Mouse (Mus musculus) c-Kit-positive CD71-negative TER-119-negative erythroid progenitor cells, embryonic 14.5 days (primary cell): ENCODE results near the gene Ttc4.

Source experiments
- DNase-seq: peaks from one replicate; pipeline ENCODE4 v3.0.0-alpha.2; 2013; ENCODE audit warnings: low read depth

The Ttc4 gene

DNA sequence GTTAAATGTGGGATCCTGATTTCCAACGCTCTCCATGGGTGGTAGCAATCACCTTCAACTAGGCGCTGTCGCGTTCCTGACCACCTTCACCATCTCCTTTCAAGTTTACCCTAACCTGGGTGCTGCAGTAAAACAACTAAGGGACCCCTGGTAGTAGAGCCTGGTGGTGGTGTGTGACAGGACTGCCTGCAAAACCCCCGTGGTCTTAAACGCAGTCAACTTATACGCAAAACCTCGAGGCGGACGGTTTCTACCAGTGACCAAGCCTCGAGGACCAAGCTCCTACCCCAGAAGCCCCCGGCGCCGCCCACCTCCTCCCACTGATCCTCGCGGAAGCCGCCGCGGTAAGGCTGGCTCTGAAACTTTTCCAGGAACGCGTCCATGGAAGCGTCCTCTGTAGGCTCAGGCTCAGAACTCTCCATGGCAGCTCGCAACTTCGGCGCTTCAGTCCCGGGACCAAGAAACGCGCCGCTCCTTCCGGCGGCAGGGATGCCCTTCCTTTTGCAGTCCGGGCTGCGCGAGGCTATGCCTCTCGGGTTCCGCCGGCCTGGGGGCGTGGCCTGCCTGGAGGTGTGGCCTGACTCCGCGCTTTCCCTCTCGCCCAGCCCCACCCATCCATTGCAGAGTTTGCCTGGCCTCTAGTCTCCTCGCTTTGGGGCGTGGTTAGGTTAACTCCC lies at the start of gene Ttc4:
Gene Ttc4 (minus strand): TSS at position 503 of the 677 bp plus-strand sequence.
- peak; percentile 93 for DNase-seq

DNA sequence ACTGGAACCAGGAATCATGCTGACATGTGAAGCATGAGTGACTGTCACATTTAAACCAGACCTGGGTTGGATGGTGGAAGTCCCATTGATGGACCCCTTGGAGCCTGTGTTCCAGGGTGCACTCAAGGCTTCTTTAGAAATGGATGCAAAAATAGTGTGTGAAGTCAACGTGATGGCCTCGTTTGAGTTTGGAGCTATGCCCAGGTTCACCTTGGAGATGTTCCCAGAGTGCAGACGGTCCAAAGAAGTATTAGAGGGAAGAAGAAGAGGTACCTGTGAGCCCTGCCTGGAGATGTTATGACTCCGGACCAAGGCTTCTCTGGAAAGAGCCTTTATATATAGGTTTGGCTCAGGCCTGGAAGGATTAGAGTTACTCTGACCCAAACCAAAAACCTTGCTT lies 41.9 kb upstream of the Ttc4 start:
- DNase-seq = no peak

DNA sequence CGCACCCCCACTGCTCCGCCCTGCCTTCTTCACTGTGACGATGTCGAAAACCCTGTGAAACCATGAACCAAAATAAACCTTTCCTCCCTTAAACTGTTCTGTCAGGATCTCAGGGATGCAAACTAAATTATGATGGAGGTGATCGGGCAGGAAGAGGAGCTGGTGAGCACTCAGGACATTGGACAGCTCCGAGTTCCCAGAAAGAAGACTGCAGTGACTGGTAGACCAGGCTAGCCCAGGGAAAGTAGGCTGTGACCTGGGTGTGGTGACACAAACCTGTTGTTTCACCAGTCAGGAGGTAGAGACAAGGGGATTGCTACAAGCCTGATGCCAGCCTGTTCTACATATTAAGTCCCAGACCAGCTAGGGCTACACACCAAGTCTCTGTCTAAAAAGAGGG lies 34.9 kb upstream of the Ttc4 start:
- DNase-seq = no peak

DNA sequence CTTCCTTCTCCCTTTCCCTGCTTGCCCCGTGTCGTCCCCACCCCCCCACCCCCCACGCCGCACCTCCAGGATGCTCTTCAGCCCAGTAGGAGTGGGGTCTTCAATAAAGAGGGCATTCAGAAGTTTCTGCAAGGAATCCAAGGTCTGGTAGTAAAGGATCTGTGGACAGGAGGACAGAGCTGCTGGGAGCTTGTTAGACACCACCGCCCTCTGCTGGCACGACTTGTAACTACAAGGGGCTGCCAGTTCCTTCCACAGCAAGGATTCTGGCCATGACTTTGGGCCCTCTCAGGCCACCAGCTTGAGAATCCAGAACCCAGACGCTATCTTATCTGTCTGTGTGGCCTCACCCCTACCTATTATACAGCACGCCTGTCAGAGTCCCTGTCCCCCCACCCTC lies 29.7 kb upstream of the Ttc4 start:
- DNase-seq = peak; percentile 42

DNA sequence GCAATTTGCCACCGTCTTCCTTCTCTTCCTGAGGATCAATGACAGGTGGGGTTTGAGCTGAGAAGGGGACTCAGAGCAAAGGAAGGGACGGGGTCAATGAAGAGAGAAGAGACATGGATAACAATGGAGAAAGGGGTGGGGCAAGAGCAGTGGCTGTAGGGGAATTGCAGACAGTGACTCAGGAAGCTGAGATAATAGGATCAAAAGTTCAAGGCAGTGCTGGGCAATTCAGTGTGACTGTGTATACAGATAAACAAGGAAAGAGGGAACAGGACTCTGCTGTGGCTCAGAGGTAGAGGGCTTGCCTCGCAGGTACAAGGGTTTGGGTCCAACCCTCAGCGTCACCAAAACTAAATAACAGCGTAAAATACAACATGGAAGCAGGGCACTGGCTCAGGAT lies 29.2 kb upstream of the Ttc4 start:
- no peak for DNase-seq

- no peak for DNase-seq
Measured at GRCm38 (mm10) chr4:106705096-106705665, 26.4 kb upstream of the Ttc4 start.

DNA sequence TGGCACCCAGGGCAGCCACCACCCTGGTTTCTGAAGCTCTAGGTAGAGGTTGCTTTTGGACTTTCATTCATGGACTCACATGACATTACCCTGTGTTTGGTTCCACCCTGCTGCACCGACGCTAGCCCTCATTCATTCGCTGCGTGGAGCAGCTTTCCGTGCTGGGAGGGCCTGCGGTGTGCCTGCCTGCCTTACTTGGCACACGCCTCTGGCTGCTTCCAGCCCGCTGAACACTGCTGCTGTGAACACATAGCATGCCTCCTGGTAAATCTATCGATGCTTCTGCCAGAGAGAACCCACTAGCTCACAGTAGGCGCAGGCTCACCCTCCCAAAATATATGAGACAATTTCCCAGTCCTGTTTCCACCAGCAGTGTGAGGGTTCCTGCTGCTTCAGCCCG lies 25.7 kb upstream of the Ttc4 start:
- DNase-seq = no peak

DNA sequence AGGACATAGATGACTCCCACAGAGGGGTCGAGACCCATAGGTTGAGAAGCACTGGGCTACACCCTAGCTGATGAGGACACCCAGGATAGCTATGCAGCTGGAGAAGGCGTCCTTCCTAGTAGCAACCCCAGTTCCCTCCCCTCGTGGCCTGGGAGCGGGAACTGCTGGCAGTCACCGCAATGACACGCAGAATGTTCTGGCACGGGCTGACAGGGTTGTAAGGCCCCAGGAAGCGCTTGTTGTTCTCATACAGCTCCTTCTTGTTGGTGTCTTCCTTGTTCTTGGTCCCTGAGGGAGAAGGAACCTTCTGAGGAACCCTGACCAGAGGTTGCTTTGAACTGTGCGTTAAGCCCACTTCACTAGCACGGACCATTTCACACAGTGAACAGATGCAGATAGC lies 25.2 kb upstream of the Ttc4 start:
- DNase-seq = no peak

DNA sequence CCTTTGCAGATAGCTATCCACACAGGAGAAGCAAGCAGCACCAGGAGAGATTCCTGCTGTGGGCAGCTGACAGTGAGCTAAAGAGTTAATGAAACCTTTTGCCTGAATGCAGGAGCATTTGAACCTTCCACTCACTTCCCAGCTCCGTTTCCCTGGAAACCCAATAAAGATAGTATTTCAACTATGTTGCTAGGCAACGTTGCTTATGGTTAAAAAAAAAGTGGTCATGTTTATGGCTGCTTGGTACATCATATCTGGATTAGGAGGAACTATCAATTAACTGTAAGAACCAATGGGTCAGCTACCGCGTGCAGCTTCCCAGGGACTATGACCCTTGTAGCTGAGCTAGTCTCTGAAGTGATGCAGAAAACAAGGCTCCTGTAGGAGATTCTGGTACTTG lies 22.1 kb upstream of the Ttc4 start:
- no peak for DNase-seq

DNA sequence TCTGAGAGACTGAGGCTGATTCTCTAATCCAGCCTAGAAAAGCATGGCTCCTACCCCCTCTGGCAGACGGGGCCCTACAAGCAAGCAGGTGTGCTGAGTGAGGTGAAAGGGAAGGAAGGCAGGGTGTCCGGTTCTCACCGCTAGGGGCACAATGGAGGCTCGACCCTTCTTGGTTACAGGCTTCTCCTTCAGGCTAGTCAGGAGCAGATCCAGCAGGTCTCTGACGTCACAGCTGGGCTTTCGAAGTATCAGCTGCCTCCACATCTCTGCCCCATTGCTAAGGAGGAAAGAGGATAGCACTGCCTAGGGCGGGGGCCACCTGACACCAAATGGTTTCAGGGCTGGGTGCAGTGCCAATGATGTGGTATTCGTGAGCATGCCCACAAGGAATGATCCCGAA lies 21.2 kb upstream of the Ttc4 start:
- peak; percentile 19 for DNase-seq

DNA sequence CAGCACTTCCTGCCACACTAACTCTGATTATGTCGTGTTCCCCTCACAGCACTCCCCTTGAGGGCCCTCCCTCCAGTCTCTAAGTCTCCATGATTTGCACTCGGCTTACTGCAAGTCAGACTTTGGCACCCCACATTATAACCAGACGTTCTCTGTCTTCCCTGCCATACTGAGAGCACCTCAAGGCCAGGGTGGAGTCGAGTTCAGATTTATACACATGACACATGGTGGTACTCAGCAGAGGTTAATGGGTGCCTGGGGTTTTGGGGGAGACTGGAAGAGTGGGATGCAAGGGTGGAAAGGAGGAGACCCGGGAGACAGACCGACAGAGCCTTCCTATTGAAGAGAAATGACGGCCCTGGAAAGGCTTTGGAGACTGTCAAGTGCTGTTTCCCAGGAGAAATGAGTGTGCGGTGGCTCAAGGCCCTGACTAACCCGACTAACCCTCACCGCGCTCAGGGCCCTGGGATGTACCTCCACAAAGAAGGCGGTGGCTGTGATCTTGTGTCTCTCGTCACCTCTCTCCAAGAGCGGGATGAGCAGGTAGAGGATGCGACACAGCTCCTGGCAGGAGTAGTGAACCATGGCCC lies 15.2 kb upstream of the Ttc4 start:
- no peak for DNase-seq

- DNase-seq = no peak
Measured at GRCm38 (mm10) chr4:106688636-106689296, 10.0 kb upstream of the Ttc4 start.

GRCm38 (mm10) chr4:106680955-106681354 lies 2.2 kb upstream of the Ttc4 start:
- DNase-seq = no peak

GRCm38 (mm10) chr4:106679152-106679551 lies 408 bp upstream of the Ttc4 start:
- DNase-seq = no peak

DNA sequence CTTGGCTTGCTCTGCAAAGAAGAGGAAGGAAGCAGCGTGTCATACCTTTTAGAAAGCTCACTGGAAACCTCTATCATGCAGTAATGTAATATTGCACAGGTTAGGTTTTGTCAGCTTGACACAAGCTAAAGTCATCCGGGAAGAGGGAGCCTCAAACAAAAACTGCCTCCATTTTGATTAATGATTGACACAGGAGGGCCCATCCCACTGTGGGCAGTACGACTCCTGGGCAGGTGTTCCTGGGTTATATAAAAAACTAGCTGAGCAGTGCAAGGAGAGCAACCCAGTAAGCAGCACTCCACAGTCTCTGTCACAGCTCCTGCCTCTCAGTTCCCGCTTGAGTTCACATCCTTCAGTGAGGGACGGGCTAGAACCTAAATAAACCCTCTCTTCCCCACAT lies 2.0 kb downstream of the Ttc4 start:
- no peak for DNase-seq

DNA sequence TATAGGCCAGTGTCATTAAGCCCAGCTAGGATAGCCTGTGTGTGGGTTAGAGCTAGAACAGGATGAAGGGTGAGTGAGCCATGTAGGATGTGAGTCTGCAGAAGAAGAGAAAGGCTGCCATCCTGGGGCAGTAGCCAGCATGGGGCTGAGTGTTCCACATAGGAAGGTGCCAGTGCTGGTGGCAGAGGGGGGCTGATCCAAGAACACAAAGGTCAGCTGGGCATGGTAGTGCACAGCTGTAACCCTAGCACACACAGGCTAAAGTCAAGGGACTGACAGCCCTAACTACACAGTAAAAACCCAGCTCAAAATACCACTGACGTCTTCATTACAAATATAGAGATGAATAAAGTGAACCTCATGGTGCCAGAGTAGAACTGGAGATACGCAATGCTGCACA lies 12.2 kb downstream of the Ttc4 start:
- DNase-seq = no peak

DNA sequence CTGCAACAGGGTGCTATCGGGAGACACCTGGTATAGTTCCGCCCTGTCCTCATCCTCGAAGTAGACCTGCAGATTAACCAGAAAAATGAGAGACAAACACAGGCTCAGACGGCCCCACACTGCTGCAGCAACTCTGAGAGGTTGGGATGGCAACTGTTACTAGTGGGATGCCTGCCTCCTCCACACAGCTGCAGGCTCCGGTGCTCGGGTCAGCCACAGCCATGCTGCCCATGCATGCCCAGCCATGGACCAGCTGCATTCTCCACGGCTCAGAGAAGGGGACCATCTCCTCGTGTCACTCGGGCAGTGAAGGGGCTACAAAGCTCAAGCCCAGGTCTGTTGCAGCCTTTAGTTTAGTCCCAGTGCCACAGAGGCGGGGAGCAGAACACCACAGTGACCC lies 13.1 kb downstream of the Ttc4 start:
- DNase-seq = no peak

DNA sequence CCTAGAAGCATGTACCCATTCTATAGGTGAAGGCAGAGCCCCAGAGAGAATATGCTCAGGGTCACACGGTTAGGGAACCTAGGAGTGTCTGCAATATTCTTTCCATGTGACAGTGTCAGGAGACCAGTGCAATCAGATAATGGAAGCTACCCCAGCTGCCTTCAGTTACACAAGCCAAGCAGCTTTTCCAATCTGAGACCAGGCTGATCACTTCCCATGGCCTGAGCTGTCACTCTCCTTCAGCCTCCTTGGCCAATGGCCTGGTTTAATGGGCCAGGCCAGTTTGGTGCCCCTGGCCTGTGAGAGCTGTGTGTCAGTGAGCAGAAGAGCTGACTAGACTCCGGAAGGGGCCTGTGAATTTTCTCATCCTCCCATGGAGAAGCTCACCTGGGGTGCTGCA lies 13.5 kb downstream of the Ttc4 start:
- no peak for DNase-seq

- DNase-seq = no peak
Measured at GRCm38 (mm10) chr4:106664697-106665096, 14.0 kb downstream of the Ttc4 start.

DNA sequence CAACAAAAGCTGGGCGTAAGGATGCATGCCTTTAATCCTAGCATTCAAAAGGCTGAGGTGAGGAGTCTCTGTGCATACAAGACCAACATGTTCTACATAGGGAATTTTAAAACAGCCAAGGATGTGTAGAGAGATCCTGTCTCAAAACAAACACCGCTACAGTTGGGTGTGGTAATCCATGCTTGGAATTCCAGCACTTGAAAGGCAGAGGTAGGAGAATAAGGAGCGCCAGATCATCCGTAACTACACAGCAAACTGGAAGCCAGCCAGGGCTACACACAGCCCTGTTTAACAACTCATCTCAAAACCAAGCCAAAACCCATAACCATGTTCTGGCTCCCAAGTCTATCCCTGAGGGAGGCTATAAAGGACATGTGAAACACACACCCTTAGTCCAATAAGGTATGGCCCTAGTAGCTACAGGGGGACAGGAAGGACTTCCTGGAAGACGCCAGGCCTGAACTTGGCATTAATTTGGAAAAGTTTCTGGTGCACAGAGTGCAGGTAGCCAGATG lies 14.7 kb downstream of the Ttc4 start:
- no peak for DNase-seq

- no peak for DNase-seq
Measured at GRCm38 (mm10) chr4:106655681-106656080, 23.1 kb downstream of the Ttc4 start.

DNA sequence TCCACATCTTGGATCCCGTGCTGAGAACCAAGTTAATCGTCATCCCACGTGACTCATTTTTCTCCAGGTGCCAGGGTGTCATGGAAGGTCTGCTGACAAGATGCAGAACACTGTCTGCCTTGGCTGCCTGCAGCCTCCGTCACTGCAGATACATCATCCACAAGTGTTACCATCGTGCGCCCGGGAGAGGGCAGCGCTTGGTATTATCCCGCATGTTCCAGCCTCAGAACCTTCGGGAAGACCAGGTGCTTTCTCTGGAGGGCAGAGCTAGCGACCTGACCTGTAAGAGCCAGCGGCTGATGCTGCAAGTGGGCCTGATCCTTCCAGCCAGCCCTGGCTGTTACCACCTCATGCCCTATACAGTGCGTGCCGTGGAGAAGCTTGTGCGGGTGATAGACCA lies 25.7 kb downstream of the Ttc4 start:
- DNase-seq = no peak

DNA sequence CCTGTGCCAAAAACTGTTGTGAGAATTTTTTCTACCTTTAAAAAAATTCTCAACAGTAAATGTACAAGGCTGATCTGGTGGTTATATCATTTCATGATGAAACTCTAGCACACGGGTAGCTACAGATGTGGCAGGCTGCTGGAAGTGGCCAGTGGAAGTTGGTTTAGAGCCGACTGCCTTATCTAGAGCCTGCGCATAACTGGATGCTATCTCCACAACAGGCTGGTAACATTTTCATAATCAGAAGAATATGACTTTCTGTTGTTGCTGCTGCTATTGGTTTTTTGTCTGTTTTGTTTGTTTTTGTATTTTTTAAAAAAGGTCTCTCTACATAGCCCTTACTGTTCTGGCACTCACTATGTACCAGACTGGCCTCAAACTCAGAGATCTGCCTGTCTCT lies 26.2 kb downstream of the Ttc4 start:
- DNase-seq = no peak
